Mouse (Mus musculus) brown adipose tissue, adult 24 weeks (tissue): ENCODE measurements around the gene Grm4. TPM values are rescaled to one million over a fixed set of nuclear protein-coding genes. Genes with fewer than 3 reads are reported as not detected.

Source experiments
- H3K27ac ChIP-seq: fragments of 200-500 bp; replicated peaks from 2 replicates; pipeline ENCODE4 v1.5.1; 2012; ENCODE audit warnings: low read depth, mild to moderate bottlenecking, low read length
- H3K4me1 ChIP-seq: fragments of 200-500 bp; 2 replicates; pipeline ENCODE4 v1.6.1; 2012; ENCODE audit warnings: low read length, mixed read lengths; ENCODE audit not compliant: control insufficient read depth, insufficient read depth, insufficient read length
- H3K4me3 ChIP-seq: fragments of 200-500 bp; 2 replicates; pipeline ENCODE4 v1.5.1; 2012; ENCODE audit warnings: low read depth, mild to moderate bottlenecking, low read length, moderate library complexity; ENCODE audit not compliant: insufficient read depth
- polyA plus RNA-seq: library from polyadenylated mRNA; stranded (reverse); fragments of >200 nt; gene quantifications from 2 replicates; pipeline ENCODE4 v1.2.4, GENCODE M21; 2012; ENCODE audit not compliant: missing spikeins, insufficient read depth, insufficient read length

Gene Grm4
- polyA plus RNA-seq = not detected in 2 replicates

DNA sequence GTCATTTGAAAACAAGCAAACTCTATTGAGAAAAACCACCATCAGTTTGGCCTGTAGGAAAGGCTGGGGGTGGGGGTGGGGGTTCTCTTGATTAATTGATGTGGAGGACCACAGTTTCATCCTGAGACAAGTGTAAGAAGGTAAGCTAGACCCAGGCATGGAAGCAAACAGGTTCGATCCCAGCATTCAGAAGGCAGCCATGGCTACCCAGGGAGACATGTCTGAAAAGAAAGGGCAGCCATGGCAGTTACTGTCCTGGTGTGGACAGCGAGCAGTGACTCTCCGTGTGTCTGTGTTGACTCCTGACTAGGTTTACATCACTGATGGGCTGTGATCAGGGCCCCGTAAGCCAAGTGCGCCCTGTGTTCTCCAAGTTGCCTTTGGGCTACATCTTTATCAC lies at the start of gene Grm4:
Gene Grm4 (minus strand): TSS at position 101 of the 400 bp plus-strand sequence.
- Histone ChIP-seq H3K4me3 (no peak within 1 kb of the TSS), H3K27ac (no peak within 1 kb of the TSS), H3K4me1 (no peaks in the 10 kb centered on the region)

- H3K4me1 ChIP-seq = peaks cover 9% of the 10 kb centered on the region
- no peak overlapping the region for H3K27ac ChIP-seq
- no peak overlapping the region for H3K4me3 ChIP-seq
These were observed 47.0 kb upstream of the Grm4 start for GRCm38 (mm10) chr17:27568228-27568627.

DNA sequence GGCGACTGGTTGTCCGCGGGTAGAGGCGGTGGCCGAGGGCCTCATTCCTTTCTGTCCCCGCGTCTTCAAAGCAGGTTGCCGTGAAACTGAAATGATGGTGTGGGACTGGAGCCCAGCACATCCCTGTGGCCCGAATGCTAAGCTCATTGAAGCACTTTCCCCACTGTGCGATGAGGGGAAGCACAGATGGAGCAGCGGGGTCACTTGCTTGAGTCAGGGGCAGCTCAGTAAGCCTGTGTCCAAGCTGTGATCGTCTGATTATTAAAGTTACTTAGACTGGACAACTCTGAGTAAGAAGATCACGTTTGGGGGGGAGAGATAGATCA lies 44.7 kb upstream of the Grm4 start:
- peak overlapping the region; percentile 41; the same call in 1 of the 2 replicates for H3K27ac ChIP-seq
- peaks cover 11% of the 10 kb centered on the region for H3K4me1 ChIP-seq
- peak overlapping the region; percentile 71 for H3K4me3 ChIP-seq

GRCm38 (mm10) chr17:27565163-27565941 lies 44.1 kb upstream of the Grm4 start, which contains the start of gene AI413582:
Gene AI413582 (minus strand): TSS chr17:27565756.
- Histone ChIP-seq H3K4me3 (peak within 1 kb of the TSS; percentile 71), H3K27ac (peak within 1 kb of the TSS; percentile 41; the same call in 1 of the 2 replicates), H3K4me1 (peaks cover 11% of the 10 kb centered on the region)

GRCm38 (mm10) chr17:27564391-27565162 lies 43.4 kb upstream of the Grm4 start:
- H3K27ac ChIP-seq = 0 out of 2 replicates have a peak overlapping the region, but pooled peaks have one; percentile 1
- H3K4me3 ChIP-seq = peak overlapping the region; percentile 57
- H3K4me1 ChIP-seq = peaks cover 11% of the 10 kb centered on the region

GRCm38 (mm10) chr17:27563771-27564244 lies 42.6 kb upstream of the Grm4 start:
- Histone ChIP-seq H3K27ac (no peak overlapping the region), H3K4me3 (no peak overlapping the region), H3K4me1 (peaks cover 11% of the 10 kb centered on the region)

GRCm38 (mm10) chr17:27561809-27562526 lies 40.8 kb upstream of the Grm4 start:
- Histone ChIP-seq H3K4me3 (no peak overlapping the region), H3K4me1 (peaks cover 13% of the 10 kb centered on the region), H3K27ac (no peak overlapping the region)

GRCm38 (mm10) chr17:27560926-27561480 lies 39.8 kb upstream of the Grm4 start:
- H3K27ac ChIP-seq = no peak overlapping the region
- peaks cover 13% of the 10 kb centered on the region for H3K4me1 ChIP-seq

DNA sequence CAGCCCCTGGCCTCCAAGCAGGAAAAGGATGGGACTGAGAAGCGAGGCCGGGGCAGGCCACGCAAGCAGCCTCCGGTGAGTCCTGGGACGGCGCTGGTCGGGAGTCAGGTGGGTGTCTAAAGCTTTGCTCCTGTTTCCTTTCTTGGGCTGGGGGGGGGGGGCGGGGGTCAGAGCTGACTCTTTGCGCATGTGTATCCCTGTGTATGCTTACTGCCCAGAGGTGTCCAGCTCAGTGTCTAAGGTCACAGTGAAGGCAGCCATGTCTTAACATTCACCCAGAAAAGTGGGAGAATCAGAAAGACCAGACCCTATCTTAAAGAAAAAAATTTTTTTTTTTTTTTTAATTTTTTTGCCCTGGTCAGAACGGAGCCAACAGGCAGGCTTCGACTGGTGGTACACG lies 38.4 kb upstream of the Grm4 start:
- H3K4me3 ChIP-seq = no peak overlapping the region
- no peak overlapping the region for H3K27ac ChIP-seq
- H3K4me1 ChIP-seq = peaks cover 11% of the 10 kb centered on the region

More at GRCm38 (mm10) chr17:27560926-27561480, 39.8 kb upstream of the Grm4 start:
- H3K4me3 ChIP-seq = no peak overlapping the region

DNA sequence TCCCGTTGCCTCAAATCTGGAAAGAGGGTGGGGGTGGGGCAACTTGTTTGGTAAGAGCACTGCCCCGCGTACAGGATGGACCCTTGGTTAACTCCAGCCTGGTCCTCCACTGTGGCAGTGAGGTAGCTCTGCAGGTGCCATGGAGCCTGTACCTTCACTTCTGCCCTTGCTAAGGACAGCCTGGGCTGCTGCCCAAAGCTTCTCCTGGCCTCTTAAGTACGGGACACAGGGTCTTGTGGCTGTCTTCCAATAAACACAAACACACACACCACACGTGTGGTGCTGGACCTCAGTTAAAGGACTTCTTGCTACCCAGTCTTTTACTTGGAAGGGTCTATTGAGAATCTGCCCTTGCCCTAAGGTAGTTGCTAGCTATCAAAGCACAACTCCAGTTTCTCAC lies 37.6 kb upstream of the Grm4 start:
- Histone ChIP-seq H3K4me1 (peaks cover 5% of the 10 kb centered on the region; the same call in 1 of the 2 replicates), H3K27ac (no peak overlapping the region), H3K4me3 (no peak overlapping the region)

- H3K27ac ChIP-seq = no peak overlapping the region
- H3K4me3 ChIP-seq = peak overlapping the region; percentile 81
These were observed 36.9 kb upstream of the Grm4 start for GRCm38 (mm10) chr17:27557927-27558661.

GRCm38 (mm10) chr17:27557181-27557926 lies 36.2 kb upstream of the Grm4 start:
- H3K27ac ChIP-seq = no peak overlapping the region; the same call in 1 of the 2 replicates
- peaks cover 5% of the 10 kb centered on the region; the same call in 1 of the 2 replicates for H3K4me1 ChIP-seq
- peak overlapping the region; percentile 81 for H3K4me3 ChIP-seq

More at GRCm38 (mm10) chr17:27557927-27558661, 36.9 kb upstream of the Grm4 start:
- H3K4me1 ChIP-seq = peaks cover 5% of the 10 kb centered on the region; the same call in 1 of the 2 replicates

DNA sequence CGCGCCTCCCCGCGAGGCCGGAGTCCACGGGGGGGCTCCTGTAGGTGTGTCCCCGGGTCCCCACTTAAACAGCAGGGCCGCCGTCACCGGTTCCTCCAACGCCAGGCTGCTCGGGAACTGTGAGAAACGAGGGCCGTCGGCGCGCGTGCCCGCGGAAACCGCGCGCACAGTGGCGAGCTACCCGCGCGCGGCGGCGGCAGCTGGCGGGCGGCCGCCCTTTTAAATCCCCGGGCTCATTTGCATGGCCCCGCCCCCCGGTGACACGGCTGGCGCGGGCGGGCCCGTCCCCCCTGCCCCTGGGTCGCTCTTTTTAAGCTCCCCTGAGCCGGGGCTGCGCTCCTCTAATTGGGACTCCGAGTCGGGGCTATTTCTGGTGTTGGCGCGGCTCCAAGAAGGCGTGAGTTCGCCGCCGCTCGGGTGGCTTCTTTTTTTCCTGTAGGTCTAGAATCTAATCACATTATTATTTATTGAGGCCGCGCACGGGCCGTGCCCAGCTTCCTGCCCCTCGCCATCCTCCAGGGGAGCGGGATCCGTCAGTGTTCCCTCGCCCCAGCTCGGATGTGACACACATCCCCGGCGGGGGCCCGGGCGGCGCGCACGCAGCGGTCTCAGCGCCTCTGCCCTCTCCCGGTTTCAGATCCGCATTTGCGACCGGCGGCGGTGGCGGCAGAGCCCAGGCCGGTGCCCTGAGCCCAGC lies 35.3 kb upstream of the Grm4 start, which contains the start of gene Hmga1:
Gene Hmga1 (plus strand): TSS at position 183 of the 697 bp plus-strand sequence.
- Histone ChIP-seq H3K27ac (peak within 1 kb of the TSS; percentile 71), H3K4me3 (peak within 1 kb of the TSS; percentile 81), H3K4me1 (peaks cover 2% of the 10 kb centered on the region; the same call in 1 of the 2 replicates)
